Mouse (Mus musculus): ENCODE data around the gene Ano9.

Ano9 gene

GRCm38 (mm10) chr7:141122689-141123516 is 5.3 kb upstream of the Ano9 start:
- ChIA-PET CTCF (interaction anchor here in 3 of 4 experiments (0.6 to 2.4 kb wide), 30 partner anchors 8 to 1535 kb away, joined by 3 to 9 read pairs (median 4); partner anchors contain the start of genes Hras (in 1 of the 3), Lrrc56 (in 1 of the 3) and Sigirr (in 1 of the 3)), POLR2A (interaction anchor here (0.6 to 5.2 kb wide), 138 partner anchors 8 to 1934 kb away, joined by 3 to 67 read pairs (median 5); partner anchors contain the start of genes Hras (in 3 of the 4), Lrrc56 (in 3 of the 4), Rassf7 (in 3 of the 4) and Sigirr (in 3 of the 4))

DNA sequence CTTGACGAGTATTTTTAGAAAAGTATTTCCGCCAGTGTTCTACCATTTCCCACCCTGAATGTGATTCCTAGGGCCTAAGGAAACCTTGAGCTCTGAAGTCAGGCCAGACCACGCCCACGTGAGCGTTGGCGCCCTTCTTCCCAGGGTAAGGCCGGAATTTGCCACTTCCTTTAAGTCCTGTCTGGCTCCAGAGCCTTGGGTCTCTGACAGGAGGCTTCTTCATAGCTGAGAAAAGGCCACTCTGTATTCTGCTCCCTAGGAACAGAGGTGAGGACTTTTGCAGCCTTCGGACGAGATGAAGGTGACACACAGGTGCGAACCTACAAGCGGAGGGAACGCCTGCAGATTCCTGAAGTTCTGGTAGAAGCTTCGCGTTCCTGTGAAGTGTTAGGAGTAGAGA is 4.6 kb upstream of the Ano9 start, which contains the start of gene Ptdss2:
TSS of gene Ptdss2 (plus strand) at position 138 of the 400 bp plus-strand sequence.
- POLR2A ChIA-PET: interaction anchor here (0.6 to 5.2 kb wide), 105 partner anchors 9 to 1399 kb away, joined by 3 to 67 read pairs (median 5); partner anchors contain the start of genes Rassf7 (in 3 of the 4), Hras (in 2 of the 4), Lrrc56 (in 2 of the 4) and Phrf1 (in 2 of the 4)

GRCm38 (mm10) chr7:141121051-141121531 is 3.5 kb upstream of the Ano9 start:
- POLR2A ChIA-PET: interaction anchor here in 2 of 4 experiments (0.5 to 5.2 kb wide), 11 partner anchors 11 to 208 kb away, joined by 3 to 67 read pairs (median 13); partner anchors contain the start of genes Hras (in 1 of the 2), Lrrc56 (in 1 of the 2) and Sigirr (in 1 of the 2)
- CTCF ChIA-PET: interaction anchor here in 1 of 4 experiments (0.5 kb wide), 1 partner anchor 29 kb away, joined by 3 read pairs; no protein-coding TSS in a partner anchor

More for the DNA sequence above, 4.6 kb upstream of the Ano9 start, which contains the start of gene Ptdss2:
- CTCF ChIA-PET: interaction anchor here in 3 of 4 experiments (0.7 to 2.4 kb wide), 20 partner anchors 9 to 301 kb away, joined by 3 to 9 read pairs (median 4); partner anchors contain the start of genes Hras (in 1 of the 3), Lrrc56 (in 1 of the 3) and Sigirr (in 1 of the 3)

- ChIA-PET POLR2A (interaction anchor here in 2 of 4 experiments (0.5 to 5.2 kb wide), 6 partner anchors 12 to 207 kb away, joined by 3 to 41 read pairs (median 10); partner anchors contain the start of genes Hras (in 1 of the 2), Lrrc56 (in 1 of the 2) and Sigirr (in 1 of the 2)), CTCF (interaction anchor here in 1 of 4 experiments (0.5 kb wide), 1 partner anchor 29 kb away, joined by 3 read pairs; no protein-coding TSS in a partner anchor)
Measured at GRCm38 (mm10) chr7:141120605-141121004, 3.0 kb upstream of the Ano9 start.

DNA sequence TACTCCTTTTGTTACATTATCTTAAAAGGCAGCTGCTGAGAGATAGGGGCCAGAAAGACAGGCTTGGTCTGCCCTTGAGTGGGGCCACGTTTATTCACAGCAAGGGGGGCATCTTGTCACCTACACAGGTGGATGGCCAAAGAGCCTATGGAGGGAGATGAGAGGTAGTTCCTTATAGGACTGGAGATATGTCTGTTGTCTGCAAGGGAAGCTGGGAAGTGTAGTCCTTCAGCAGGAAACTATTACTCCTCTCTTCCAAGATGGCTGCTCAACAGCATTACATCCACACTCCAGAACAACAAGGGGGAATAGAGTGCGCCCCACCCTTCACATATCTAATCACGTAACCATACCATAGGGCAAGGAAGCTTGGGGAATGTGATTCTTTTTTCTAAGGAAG is 1.9 kb upstream of the Ano9 start:
- POLR2A ChIA-PET: interaction anchor here in 3 of 4 experiments (0.9 to 2.8 kb wide), 10 partner anchors 17 to 273 kb away, joined by 3 to 8 read pairs (median 4); partner anchors contain the start of genes Sigirr (in 2 of the 3), Taldo1 (in 2 of the 3), Hras (in 1 of the 3) and Rassf7 (in 1 of the 3)
- CTCF ChIA-PET: no interaction called here

DNA sequence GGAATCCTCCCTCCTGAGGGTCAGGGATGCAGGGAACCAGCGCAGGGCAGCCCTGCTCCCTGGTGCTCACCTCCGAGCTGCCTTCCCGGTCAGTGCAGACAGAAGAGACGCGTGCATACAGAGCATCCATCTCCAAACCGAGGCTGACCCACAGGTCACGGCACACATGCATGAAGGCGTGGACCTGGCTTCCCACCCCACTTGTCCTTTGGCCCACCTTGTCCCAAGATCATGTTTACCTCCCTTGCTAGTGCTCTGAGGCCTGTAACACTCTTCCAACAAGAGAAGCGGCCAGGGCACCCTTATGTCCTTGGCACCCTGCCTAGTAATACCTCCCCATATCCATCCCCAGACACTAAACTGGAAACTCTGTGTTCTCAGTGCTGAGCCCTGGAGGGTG is 1.7 kb downstream of the Ano9 start:
- POLR2A ChIA-PET: interaction anchor here in 2 of 4 experiments (0.6 to 1.6 kb wide), 6 partner anchors 9 to 333 kb away, joined by 3 to 5 read pairs (median 4); partner anchors contain the start of gene Sigirr (in 1 of the 2)
- CTCF ChIA-PET: interaction anchor here in 2 of 4 experiments (1.2 kb wide), 2 partner anchors 16 to 60 kb away, joined by 3 to 4 read pairs; no protein-coding TSS in a partner anchor

GRCm38 (mm10) chr7:141103161-141103560 is 14.4 kb downstream of the Ano9 start:
- POLR2A ChIA-PET: interaction anchor here in 2 of 4 experiments (1.1 to 1.5 kb wide), 3 partner anchors 15 to 20 kb away, joined by 3 to 7 read pairs (median 3); no protein-coding TSS in a partner anchor
- CTCF ChIA-PET: no interaction called here

DNA sequence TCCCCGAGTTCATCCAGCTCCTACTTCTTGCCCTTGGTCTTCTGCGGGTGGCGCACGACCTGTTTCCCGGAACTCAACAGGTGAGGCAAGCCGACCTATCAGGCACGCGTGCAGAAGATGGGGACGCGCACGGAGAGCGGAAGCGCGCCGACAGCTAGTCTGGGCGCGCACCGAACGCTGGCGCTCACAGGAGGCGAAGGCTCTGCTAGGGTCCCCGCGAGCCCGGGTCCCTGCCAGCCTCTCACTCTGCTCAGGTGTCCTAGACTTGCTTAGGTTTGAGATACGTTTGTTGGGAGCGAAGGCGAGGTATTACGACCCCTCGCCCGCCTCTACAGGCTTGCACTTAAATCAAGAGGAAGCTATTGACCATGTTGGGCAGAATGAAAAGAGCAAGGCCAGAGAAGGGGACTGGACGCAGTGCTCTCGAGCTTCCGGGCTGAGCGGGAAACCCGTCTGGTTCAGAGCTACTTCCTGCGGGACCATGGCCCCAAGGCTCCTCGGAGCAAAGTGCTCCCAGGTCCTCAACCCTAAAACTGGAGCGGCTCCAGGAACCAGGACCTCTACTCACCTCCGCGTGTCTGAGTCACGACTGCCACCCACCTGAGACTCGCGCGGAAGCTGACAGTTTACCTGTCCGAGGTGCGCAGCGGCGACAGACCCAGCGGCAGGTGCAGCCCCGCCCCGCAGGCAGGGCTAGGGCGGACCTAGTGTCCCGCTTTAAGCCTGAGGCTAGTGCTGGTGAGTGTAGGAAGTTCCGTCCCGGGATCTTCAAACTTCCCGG is 17.5 kb downstream of the Ano9 start, which contains the start of gene Sigirr:
TSS of gene Sigirr (minus strand) at position 662 of the 781 bp plus-strand sequence.
- ChIA-PET CTCF (interaction anchor here in 3 of 4 experiments (0.5 to 1.5 kb wide), 9 partner anchors 15 to 295 kb away, joined by 3 to 7 read pairs (median 4); no protein-coding TSS in a partner anchor), POLR2A (interaction anchor here (0.5 to 3.3 kb wide), 56 partner anchors 10 to 998 kb away, joined by 3 to 29 read pairs (median 4); partner anchors contain the start of genes Ptdss2 (in 3 of the 4), Rassf7 (in 2 of the 4), Fuom (in 1 of the 4) and Hras (in 1 of the 4))

- POLR2A ChIA-PET: interaction anchor here in 3 of 4 experiments (0.5 to 3.3 kb wide), 12 partner anchors 10 to 76 kb away, joined by 3 to 17 read pairs (median 4); partner anchors contain the start of genes Ptdss2 (in 2 of the 3) and Rnh1 (in 2 of the 3)
- CTCF ChIA-PET: interaction anchor here in 1 of 4 experiments (1.2 kb wide), 1 partner anchor 26 kb away, joined by 4 read pairs; no protein-coding TSS in a partner anchor
Measured at GRCm38 (mm10) chr7:141097177-141097576, 20.4 kb downstream of the Ano9 start.

DNA sequence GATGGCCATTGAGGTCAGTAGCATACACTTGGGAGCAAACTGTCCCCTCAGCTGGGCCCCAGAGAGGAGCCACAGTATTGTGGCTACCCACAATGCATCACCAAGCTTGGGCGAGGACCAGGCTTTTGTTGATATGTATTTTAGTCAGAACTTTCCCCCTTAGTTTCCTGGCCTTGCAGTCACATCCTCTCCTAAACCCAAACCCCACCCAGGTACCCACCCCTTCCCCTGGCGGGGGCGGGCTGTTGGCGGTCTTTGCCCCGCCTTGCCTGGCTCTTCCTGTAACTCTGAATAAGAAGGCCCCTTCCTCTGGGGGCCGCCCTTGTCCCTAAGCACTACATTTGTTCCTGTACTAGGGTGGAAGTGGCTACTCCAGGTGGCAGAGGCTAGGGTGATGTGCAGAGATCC is 21.0 kb downstream of the Ano9 start:
- CTCF ChIA-PET: interaction anchor here in 2 of 4 experiments (1.2 to 1.5 kb wide), 3 partner anchors 26 to 88 kb away, joined by 3 to 4 read pairs (median 3); no protein-coding TSS in a partner anchor

GRCm38 (mm10) chr7:141096021-141096420 is 21.6 kb downstream of the Ano9 start:
- CTCF ChIA-PET: interaction anchor here in 3 of 4 experiments (0.6 to 1.5 kb wide), 4 partner anchors 80 to 207 kb away, joined by 3 to 4 read pairs (median 4); no protein-coding TSS in a partner anchor
- POLR2A ChIA-PET: interaction anchor here in 3 of 4 experiments (0.6 to 2.0 kb wide), 12 partner anchors 8 to 235 kb away, joined by 3 to 10 read pairs (median 3); partner anchors contain the start of gene Ptdss2 (in 2 of the 3)

More for the DNA sequence above, 21.0 kb downstream of the Ano9 start:
- POLR2A ChIA-PET: interaction anchor here in 3 of 4 experiments (0.5 to 2.0 kb wide), 14 partner anchors 9 to 235 kb away, joined by 3 to 10 read pairs (median 3); partner anchors contain the start of genes Ptdss2 (in 2 of the 3) and Rnh1 (in 1 of the 3)

DNA sequence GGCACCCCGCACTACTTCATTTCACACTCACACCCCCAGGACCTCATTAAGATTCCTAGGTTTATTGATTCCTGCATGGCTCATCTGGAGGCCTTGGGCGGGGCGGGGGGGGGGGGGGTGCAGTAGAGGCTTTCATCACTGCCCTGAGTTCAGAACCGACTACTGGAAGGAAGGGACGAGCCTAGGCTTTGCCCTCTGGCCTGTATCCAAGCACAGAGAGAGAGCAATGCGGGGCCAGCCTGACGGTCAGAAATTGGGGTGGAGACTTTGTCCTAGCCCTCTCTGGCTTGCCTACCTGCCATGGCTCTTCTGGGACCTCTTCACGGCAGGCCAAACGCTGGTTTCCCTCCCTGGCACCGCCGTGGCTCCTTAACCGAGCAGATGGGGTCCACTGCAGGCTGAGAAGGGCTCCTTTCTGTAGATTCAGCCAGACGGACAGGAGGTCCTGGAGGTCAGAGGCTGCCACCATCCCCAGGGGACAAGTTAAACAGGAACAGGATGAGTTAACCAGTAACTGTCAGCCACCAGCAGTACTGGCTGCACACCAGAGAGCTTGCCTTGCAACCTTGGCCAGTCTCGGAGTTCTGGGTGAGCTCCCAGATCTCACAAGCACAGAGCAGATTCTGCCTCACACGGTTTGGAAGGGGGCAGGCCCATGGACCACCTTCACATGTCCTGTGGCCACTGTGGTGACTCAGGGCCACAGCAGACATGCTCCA is 23.0 kb downstream of the Ano9 start:
- ChIA-PET POLR2A (interaction anchor here in 3 of 4 experiments (0.5 to 2.0 kb wide), 5 partner anchors 13 to 141 kb away, joined by 3 to 10 read pairs (median 3); partner anchors contain the start of gene Ptdss2 (in 1 of the 3)), CTCF (interaction anchor here in 2 of 4 experiments (0.9 to 1.5 kb wide), 2 partner anchors 82 kb away, joined by 3 read pairs; no protein-coding TSS in a partner anchor)

DNA sequence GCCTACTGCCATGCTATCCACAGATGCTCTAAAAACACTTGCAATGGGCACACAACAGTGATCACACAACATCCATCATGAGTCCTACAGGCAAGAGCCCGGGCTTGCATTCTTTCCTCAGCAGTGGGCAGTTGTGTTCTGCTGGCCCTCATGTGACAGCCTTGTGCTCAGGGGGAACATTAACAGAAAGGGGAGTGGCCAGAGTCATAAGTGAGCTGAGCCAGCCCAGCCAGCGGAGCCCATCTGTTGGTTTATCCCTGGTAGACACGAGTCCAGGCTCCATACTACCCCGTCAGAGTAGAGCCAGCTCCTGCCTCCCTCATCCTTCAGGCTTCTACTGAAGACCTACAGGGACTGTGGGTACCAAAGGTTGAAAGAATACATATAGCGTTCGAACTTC is 23.7 kb downstream of the Ano9 start:
- ChIA-PET CTCF (interaction anchor here in 2 of 4 experiments (0.5 to 0.9 kb wide), 2 partner anchors 82 to 152 kb away, joined by 3 to 15 read pairs; no protein-coding TSS in a partner anchor), POLR2A (interaction anchor here in 3 of 4 experiments (0.5 to 1.8 kb wide), 3 partner anchors 38 to 190 kb away, joined by 3 read pairs; no protein-coding TSS in a partner anchor)

DNA sequence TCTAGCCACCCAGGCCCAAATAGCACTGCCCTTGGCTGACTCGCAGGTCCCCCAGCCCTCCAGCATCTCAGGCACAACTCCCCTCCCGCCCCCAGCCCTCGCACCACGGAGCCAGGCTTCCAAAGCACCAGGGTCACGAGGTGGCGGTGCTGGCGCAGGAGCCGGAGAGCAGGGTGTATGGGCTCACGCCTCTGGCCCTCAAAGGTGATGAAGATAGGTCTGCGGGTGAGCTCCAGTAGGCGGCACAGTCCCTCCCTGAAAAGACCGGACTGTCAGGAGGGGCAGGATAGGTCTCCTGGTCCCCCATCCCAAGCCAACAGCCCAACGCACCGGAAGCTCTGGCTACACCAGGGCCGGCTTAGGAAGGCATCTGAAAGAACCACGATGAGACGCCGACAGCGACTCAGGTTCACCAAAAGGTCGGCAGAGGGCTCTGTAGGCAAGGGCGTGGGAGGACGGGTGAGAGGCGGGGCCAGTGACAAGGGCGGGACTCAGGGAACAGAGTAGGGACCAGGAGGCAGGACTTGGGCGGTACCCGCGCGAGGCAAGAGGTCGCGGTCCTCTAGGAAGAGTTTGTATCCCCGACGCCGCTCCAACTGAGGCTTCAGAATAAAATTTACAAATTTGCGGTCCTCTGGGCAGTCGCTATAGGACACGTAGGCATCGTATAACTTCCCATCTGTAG is 25.4 kb downstream of the Ano9 start:
- ChIA-PET POLR2A (interaction anchor here in 3 of 4 experiments (0.6 to 3.3 kb wide), 27 partner anchors 8 to 188 kb away, joined by 3 to 13 read pairs (median 4); partner anchors contain the start of genes Ptdss2 (in 2 of the 3), Hras (in 1 of the 3), Lrrc56 (in 1 of the 3) and Phrf1 (in 1 of the 3)), CTCF (interaction anchor here (0.6 to 1.7 kb wide), 9 partner anchors 10 to 303 kb away, joined by 3 to 5 read pairs (median 3); no protein-coding TSS in a partner anchor)

All from embryonic stem cell, embryonic (primary cell).